Mouse (Mus musculus) liver, embryonic 12.5 days (tissue): ENCODE data around the gene Ulk4. TPM values are rescaled to one million over a fixed set of nuclear protein-coding genes. Genes with fewer than 3 reads are reported as not detected.

Experiments used
- ATAC-seq: fragments of 200-750 bp; cut with Nextera tagmentation; 2 replicates; pipeline ENCODE4 v1.8.0; 2017; ENCODE audit warnings: moderate number of reproducible peaks, mild to moderate bottlenecking, moderate library complexity
- H3K27ac ChIP-seq: fragments of 300-500 bp; sonication (generic); 2 replicates; pipeline ENCODE4 v1.5.1; 2016; ENCODE audit warnings: mild to moderate bottlenecking
- H3K27me3 ChIP-seq: fragments of 300-500 bp; sonication (generic); replicated peaks from 2 replicates; pipeline ENCODE4 v1.6.1; 2016; ENCODE audit warnings: mild to moderate bottlenecking, moderate library complexity
- H3K36me3 ChIP-seq: fragments of 300-500 bp; sonication (generic); 2 replicates; pipeline ENCODE4 v1.6.1; 2016; ENCODE audit warnings: mild to moderate bottlenecking, moderate library complexity
- H3K4me1 ChIP-seq: fragments of 300-500 bp; sonication (generic); 2 replicates; pipeline ENCODE4 v1.6.1; 2016
- H3K4me2 ChIP-seq: fragments of 300-500 bp; sonication (generic); 2 replicates; pipeline ENCODE4 v1.6.1; 2016; ENCODE audit warnings: mild to moderate bottlenecking, moderate library complexity
- H3K4me3 ChIP-seq: fragments of 300-500 bp; sonication (generic); 2 replicates; pipeline ENCODE4 v1.5.1; 2016; ENCODE audit warnings: mild to moderate bottlenecking, moderate library complexity
- H3K9ac ChIP-seq: fragments of 300-500 bp; sonication (generic); 2 replicates; pipeline ENCODE4 v1.6.1; 2016; ENCODE audit warnings: mild to moderate bottlenecking, moderate library complexity
- H3K9me3 ChIP-seq: fragments of 300-500 bp; sonication (generic); replicated peaks from 2 replicates; pipeline ENCODE4 v1.6.1; 2016; ENCODE audit warnings: mild to moderate bottlenecking, moderate library complexity
- WGBS: fragments of 180-500 bp; shearing (Covaris S2); methylation state at CpG from one replicate; pipeline ENCODE4 v1.1.7; 2016; ENCODE audit not compliant: insufficient replicate concordance; 5-methylcytosine and 5-hydroxymethylcytosine counted together
- polyA plus RNA-seq: library from polyadenylated mRNA; unstranded; fragments of >200 nt; fragmentation: Nextera tagmentation; extraction: Ambion mirVana; gene quantifications from 2 replicates; pipeline ENCODE4 v1.2.1, GENCODE M21; 2016

The Ulk4 gene
- polyA plus RNA-seq, result 50.8 and 52.6 TPM in 2 replicates

- H3K4me3 ChIP-seq, result peak within 1 kb of the TSS; percentile 78
- no peaks in the 10 kb centered on the region for H3K27me3 ChIP-seq
- H3K4me1 ChIP-seq, result peaks cover 14% of the 10 kb centered on the region
- under 1% methylated on average over 59 of the region's 59 CpGs for WGBS
- H3K36me3 ChIP-seq, result no peaks in the 10 kb centered on the region
- H3K9me3 ChIP-seq, result 0 out of 2 replicates have a peak, but pooled peaks cover 2% of the 10 kb centered on the region
- ATAC-seq, result peak; percentile 95
- peak within 1 kb of the TSS; percentile 68 for H3K9ac ChIP-seq
- peak within 1 kb of the TSS; percentile 93 for H3K4me2 ChIP-seq
- H3K27ac ChIP-seq, result peak within 1 kb of the TSS; percentile 65
Measured at GRCm38 (mm10) chr9:121277118-121278060, at the start of gene Ulk4. Gene Ulk4, minus strand, starts transcription at chr9:121277197.

GRCm38 (mm10) chr9:121322034-121322433 lies 45.0 kb upstream of the Ulk4 start:
- Histone ChIP-seq H3K36me3 (peaks cover 10% of the 10 kb centered on the region), H3K4me1 (peaks cover 19% of the 10 kb centered on the region), H3K4me3 (no peak overlapping the region), H3K27me3 (no peaks in the 10 kb centered on the region), H3K9me3 (no peaks in the 10 kb centered on the region), H3K4me2 (no peak overlapping the region), H3K9ac (no peak overlapping the region), H3K27ac (no peak overlapping the region)
- no peak for ATAC-seq
- 86% methylated on average over 14 of the region's 14 CpGs for WGBS

GRCm38 (mm10) chr9:121321118-121321517 lies 44.1 kb upstream of the Ulk4 start:
- Histone ChIP-seq H3K36me3 (peaks cover 10% of the 10 kb centered on the region), H3K27me3 (no peaks in the 10 kb centered on the region), H3K4me3 (no peak overlapping the region), H3K9ac (no peak overlapping the region), H3K4me2 (no peak overlapping the region), H3K27ac (no peak overlapping the region), H3K9me3 (no peaks in the 10 kb centered on the region), H3K4me1 (peaks cover 28% of the 10 kb centered on the region)
- WGBS, result 69% methylated on average over 2 of the region's 2 CpGs
- no peak for ATAC-seq

- 61% methylated on average over 2 of the region's 2 CpGs for WGBS
- Histone ChIP-seq H3K27ac (no peak overlapping the region), H3K4me1 (peaks cover 35% of the 10 kb centered on the region), H3K27me3 (no peaks in the 10 kb centered on the region), H3K4me3 (no peak overlapping the region), H3K4me2 (no peak overlapping the region), H3K9me3 (no peaks in the 10 kb centered on the region), H3K9ac (no peak overlapping the region), H3K36me3 (peaks cover 10% of the 10 kb centered on the region)
- ATAC-seq, result no peak
Measured at GRCm38 (mm10) chr9:121320433-121320832, 43.4 kb upstream of the Ulk4 start.

- Histone ChIP-seq H3K4me3 (no peak overlapping the region), H3K4me1 (peaks cover 44% of the 10 kb centered on the region), H3K9me3 (no peaks in the 10 kb centered on the region), H3K4me2 (no peak overlapping the region), H3K36me3 (peaks cover 10% of the 10 kb centered on the region), H3K27me3 (no peaks in the 10 kb centered on the region), H3K9ac (no peak overlapping the region), H3K27ac (no peak overlapping the region)
- 81% methylated on average over 10 of the region's 10 CpGs for WGBS
- ATAC-seq, result no peak
Measured at GRCm38 (mm10) chr9:121319323-121319966, 42.4 kb upstream of the Ulk4 start.

GRCm38 (mm10) chr9:121316621-121317405 lies 39.8 kb upstream of the Ulk4 start:
- Histone ChIP-seq H3K4me2 (no peak overlapping the region), H3K36me3 (peaks cover 6% of the 10 kb centered on the region), H3K4me3 (no peak overlapping the region), H3K27me3 (no peaks in the 10 kb centered on the region), H3K9me3 (no peaks in the 10 kb centered on the region), H3K27ac (peak overlapping the region; percentile 24; the same call in 1 of the 2 replicates), H3K4me1 (peaks cover 68% of the 10 kb centered on the region), H3K9ac (no peak overlapping the region)
- 39% methylated on average over 12 of the region's 12 CpGs for WGBS
- ATAC-seq, result no peak

- peaks cover 4% of the 10 kb centered on the region; the same call in 1 of the 2 replicates for H3K36me3 ChIP-seq
- WGBS, result 73% methylated on average over 4 of the region's 4 CpGs
- H3K4me1 ChIP-seq, result peaks cover 68% of the 10 kb centered on the region
Measured at GRCm38 (mm10) chr9:121315901-121316595, 39.1 kb upstream of the Ulk4 start.

GRCm38 (mm10) chr9:121314541-121315152 lies 37.6 kb upstream of the Ulk4 start:
- no peaks in the 10 kb centered on the region for H3K9me3 ChIP-seq
- peak overlapping the region; percentile 58 for H3K4me2 ChIP-seq
- H3K27ac ChIP-seq, result peak overlapping the region; percentile 52
- peak overlapping the region; percentile 54 for H3K9ac ChIP-seq
- H3K4me3 ChIP-seq, result peak overlapping the region; percentile 33
- peaks cover 4% of the 10 kb centered on the region; the same call in 1 of the 2 replicates for H3K36me3 ChIP-seq
- H3K27me3 ChIP-seq, result no peaks in the 10 kb centered on the region
- ATAC-seq, result no peak
- peaks cover 58% of the 10 kb centered on the region for H3K4me1 ChIP-seq
- WGBS, result 9% methylated on average over 14 of the region's 14 CpGs

More at GRCm38 (mm10) chr9:121315901-121316595, 39.1 kb upstream of the Ulk4 start:
- H3K27ac ChIP-seq, result 0 out of 2 replicates have a peak overlapping the region, but pooled peaks have one; percentile 24
- H3K9me3 ChIP-seq, result no peaks in the 10 kb centered on the region
- no peak overlapping the region for H3K9ac ChIP-seq
- ATAC-seq, result no peak
- H3K4me3 ChIP-seq, result no peak overlapping the region
- H3K4me2 ChIP-seq, result no peak overlapping the region
- no peaks in the 10 kb centered on the region for H3K27me3 ChIP-seq

- H3K4me2 ChIP-seq, result peak overlapping the region; percentile 58
- H3K9me3 ChIP-seq, result no peaks in the 10 kb centered on the region
- H3K4me1 ChIP-seq, result peaks cover 62% of the 10 kb centered on the region
- 3% methylated on average over 21 of the region's 21 CpGs for WGBS
- H3K9ac ChIP-seq, result peak overlapping the region; percentile 54; the same call in 1 of the 2 replicates
- peak overlapping the region; percentile 33 for H3K4me3 ChIP-seq
- peak overlapping the region; percentile 52; the same call in 1 of the 2 replicates for H3K27ac ChIP-seq
- no peaks in the 10 kb centered on the region for H3K27me3 ChIP-seq
- peaks cover 4% of the 10 kb centered on the region; the same call in 1 of the 2 replicates for H3K36me3 ChIP-seq
- ATAC-seq, result peak; percentile 68
Measured at GRCm38 (mm10) chr9:121313656-121314374, 36.8 kb upstream of the Ulk4 start.

- no peak overlapping the region for H3K27ac ChIP-seq
- WGBS, result 76% methylated on average over 10 of the region's 10 CpGs
- no peaks in the 10 kb centered on the region for H3K9me3 ChIP-seq
- H3K4me3 ChIP-seq, result no peak overlapping the region
- H3K4me2 ChIP-seq, result no peak overlapping the region
- H3K27me3 ChIP-seq, result no peaks in the 10 kb centered on the region
- H3K4me1 ChIP-seq, result peaks cover 60% of the 10 kb centered on the region
- H3K36me3 ChIP-seq, result no peaks in the 10 kb centered on the region
- H3K9ac ChIP-seq, result no peak overlapping the region
- ATAC-seq, result no peak
Measured at GRCm38 (mm10) chr9:121312237-121312891, 35.4 kb upstream of the Ulk4 start.
